ENCODE assay signal across 12 mouse cellular contexts in genomic region chr9:85701981-85702380, GRCm38 (mm10).
"Had no signal": no experiment of that assay in that cellular context is flagged by ENCODE, and none has a peak within 500 bp of the region (broad histone marks: within the 10 kb centered on the region; RNA-seq: fewer than 3 reads in every experiment).

No protein-coding gene starts in this region.

- DNase-seq: left cerebral cortex, postnatal 4 days; liver; liver, embryonic 13.5 days; liver, postnatal 0 days; lung, adult 18-20 months; lung, adult 2 months; lung, embryonic 14.5 days; lung, postnatal 10 days; lung, postnatal 14 days; lung, postnatal 36 days; lung, postnatal 4 days; midbrain, embryonic 14.5 days had no signal
